Mouse (Mus musculus): ENCODE data around the gene Fgfrl1. TPM values are rescaled to one million over a fixed set of nuclear protein-coding genes. Genes with fewer than 3 reads are reported as not detected.
"Not testable (repeated sequence)": the region's sequence is repeated elsewhere in the genome, so short reads cannot be mapped to it uniquely, and the experiment has no call there.

Gene Fgfrl1
- polyA plus RNA-seq, 1 experiment from 2014 or later = 22.0 TPM

DNA sequence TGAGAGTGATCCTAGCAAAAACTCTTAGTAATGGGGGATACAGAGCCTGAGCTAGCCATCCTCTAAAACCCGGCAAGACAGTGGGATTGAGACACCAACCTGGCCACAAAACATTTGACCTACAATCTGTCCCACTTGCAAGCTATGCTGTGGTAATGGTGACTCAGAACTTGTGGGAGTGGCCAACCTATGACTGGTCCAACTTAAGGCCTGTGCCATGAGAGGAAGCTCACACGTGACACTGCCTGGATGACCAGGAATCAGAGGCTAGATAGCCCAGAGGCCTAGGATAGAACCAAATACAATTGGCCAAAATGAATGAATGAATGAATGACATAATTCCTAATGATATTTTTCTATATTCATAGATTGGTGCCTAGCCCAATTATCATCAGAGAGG, 49.7 kb downstream of the Fgfrl1 start:
- Histone ChIP-seq H3K9ac (ENCODE audit: low read length) (no peak overlapping the region), H3K36me3 (ENCODE audit: control insufficient read depth, insufficient read depth, low read length) (no peaks in the 10 kb centered on the region), H3K27ac (ENCODE audit: low read depth, low read length) (no peak overlapping the region), H3K4me3 (ENCODE audit: low read depth, low read length) (no peak overlapping the region), H3K27me3 (ENCODE audit: control insufficient read depth, insufficient read depth, low read length) (no peaks in the 10 kb centered on the region), H3K4me2 (ENCODE audit: low read depth, low read length, severe bottlenecking) (no peak overlapping the region), H3K4me1 (replicated peaks; ENCODE audit: control insufficient read depth, insufficient read depth, low read length) (no peaks in the 10 kb centered on the region), H3K9me3 (ENCODE audit: control insufficient read depth, low read length) (no peaks in the 10 kb centered on the region)
- ATAC-seq (replicated peaks; ENCODE audit: low FRiP score) (no peak), DNase-seq (ENCODE audit: low spot score) (no peak)
- WGBS = 86% methylated on average over 2 of the region's 2 CpGs

DNA sequence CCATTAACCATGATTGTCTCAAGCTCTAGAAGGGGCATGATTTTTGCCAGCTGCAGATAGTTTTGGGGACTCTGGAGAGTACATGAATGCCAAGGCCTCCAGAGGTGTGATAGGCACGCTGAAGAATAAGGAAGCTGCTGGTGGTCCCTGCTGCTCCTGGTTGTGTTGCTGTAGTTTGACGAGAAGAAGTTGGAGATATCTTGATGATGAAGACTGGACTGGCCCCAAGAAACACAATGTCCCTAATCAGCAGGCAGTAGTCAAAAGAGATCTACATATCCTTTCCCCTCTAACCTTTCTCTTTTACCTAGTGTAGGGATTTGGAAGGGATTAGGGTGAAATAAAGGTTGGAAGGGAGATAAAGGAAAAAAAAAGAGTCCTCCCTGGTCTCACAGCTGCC, 50.4 kb downstream of the Fgfrl1 start:
- Histone ChIP-seq H3K36me3 (ENCODE audit: control insufficient read depth, insufficient read depth, low read length) (no peaks in the 10 kb centered on the region), H3K9ac (ENCODE audit: low read length) (no peak overlapping the region), H3K27ac (ENCODE audit: low read depth, low read length) (no peak overlapping the region), H3K4me1 (replicated peaks; ENCODE audit: control insufficient read depth, insufficient read depth, low read length) (no peaks in the 10 kb centered on the region), H3K27me3 (ENCODE audit: control insufficient read depth, insufficient read depth, low read length) (no peaks in the 10 kb centered on the region), H3K4me2 (ENCODE audit: low read depth, low read length, severe bottlenecking) (no peak overlapping the region), H3K4me3 (ENCODE audit: low read depth, low read length) (no peak overlapping the region), H3K9me3 (ENCODE audit: control insufficient read depth, low read length) (no peaks in the 10 kb centered on the region)
- DNase-seq (ENCODE audit: low spot score) = no peak
- WGBS = 56% methylated on average over 2 of the region's 2 CpGs
- ATAC-seq (replicated peaks; ENCODE audit: low FRiP score) = no peak

DNA sequence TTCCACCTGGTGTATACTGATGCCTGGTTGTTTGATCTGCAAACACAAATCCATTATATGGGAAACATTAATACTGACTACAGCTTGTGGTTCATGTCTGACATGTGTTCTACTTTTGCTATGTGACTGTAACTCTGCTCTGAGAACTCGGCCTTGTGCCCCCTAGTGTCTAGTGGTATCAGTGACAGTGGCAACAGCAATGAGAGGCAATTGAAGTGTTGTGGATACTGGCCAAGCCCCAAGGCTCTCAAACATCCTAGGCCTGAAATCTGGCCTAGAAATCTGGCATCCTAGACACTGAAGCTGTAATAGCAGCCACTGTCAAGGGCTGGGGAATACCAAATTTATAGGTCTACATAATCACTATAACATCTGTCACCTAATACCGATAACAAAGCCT, 51.7 kb downstream of the Fgfrl1 start:
- H3K4me2 ChIP-seq (ENCODE audit: low read depth, low read length, severe bottlenecking) = no peak overlapping the region
- H3K4me3 ChIP-seq (ENCODE audit: low read depth, low read length) = no peak overlapping the region
- no peak overlapping the region for H3K9ac ChIP-seq (ENCODE audit: low read length)
- no peaks in the 10 kb centered on the region for H3K36me3 ChIP-seq (ENCODE audit: control insufficient read depth, insufficient read depth, low read length)
- H3K27me3 ChIP-seq (ENCODE audit: control insufficient read depth, insufficient read depth, low read length) = no peaks in the 10 kb centered on the region
- WGBS = 73% methylated on average over 2 of the region's 2 CpGs
- ATAC-seq (replicated peaks; ENCODE audit: low FRiP score) (no peak), DNase-seq (ENCODE audit: low spot score) (no peak)
- no peaks in the 10 kb centered on the region for H3K4me1 ChIP-seq (replicated peaks; ENCODE audit: control insufficient read depth, insufficient read depth, low read length)
- no peak overlapping the region for H3K27ac ChIP-seq (ENCODE audit: low read depth, low read length)
- no peaks in the 10 kb centered on the region for H3K9me3 ChIP-seq (ENCODE audit: control insufficient read depth, low read length)

GRCm38 (mm10) chr5:108744629-108745028, 52.4 kb downstream of the Fgfrl1 start:
- H3K9me3 ChIP-seq (ENCODE audit: control insufficient read depth, low read length) = no peaks in the 10 kb centered on the region
- 86% methylated on average over 3 of the region's 3 CpGs for WGBS
- H3K27me3 ChIP-seq (ENCODE audit: control insufficient read depth, insufficient read depth, low read length) = no peaks in the 10 kb centered on the region
- no peak overlapping the region for H3K4me3 ChIP-seq (ENCODE audit: low read depth, low read length)
- ATAC-seq (replicated peaks; ENCODE audit: low FRiP score) = no peak
- no peak overlapping the region for H3K27ac ChIP-seq (ENCODE audit: low read depth, low read length)
- DNase-seq (ENCODE audit: low spot score) = no peak
- no peak overlapping the region for H3K4me2 ChIP-seq (ENCODE audit: low read depth, low read length, severe bottlenecking)
- H3K4me1 ChIP-seq (replicated peaks; ENCODE audit: control insufficient read depth, insufficient read depth, low read length) = no peaks in the 10 kb centered on the region
- no peaks in the 10 kb centered on the region for H3K36me3 ChIP-seq (ENCODE audit: control insufficient read depth, insufficient read depth, low read length)
- H3K9ac ChIP-seq (ENCODE audit: low read length) = no peak overlapping the region

DNA sequence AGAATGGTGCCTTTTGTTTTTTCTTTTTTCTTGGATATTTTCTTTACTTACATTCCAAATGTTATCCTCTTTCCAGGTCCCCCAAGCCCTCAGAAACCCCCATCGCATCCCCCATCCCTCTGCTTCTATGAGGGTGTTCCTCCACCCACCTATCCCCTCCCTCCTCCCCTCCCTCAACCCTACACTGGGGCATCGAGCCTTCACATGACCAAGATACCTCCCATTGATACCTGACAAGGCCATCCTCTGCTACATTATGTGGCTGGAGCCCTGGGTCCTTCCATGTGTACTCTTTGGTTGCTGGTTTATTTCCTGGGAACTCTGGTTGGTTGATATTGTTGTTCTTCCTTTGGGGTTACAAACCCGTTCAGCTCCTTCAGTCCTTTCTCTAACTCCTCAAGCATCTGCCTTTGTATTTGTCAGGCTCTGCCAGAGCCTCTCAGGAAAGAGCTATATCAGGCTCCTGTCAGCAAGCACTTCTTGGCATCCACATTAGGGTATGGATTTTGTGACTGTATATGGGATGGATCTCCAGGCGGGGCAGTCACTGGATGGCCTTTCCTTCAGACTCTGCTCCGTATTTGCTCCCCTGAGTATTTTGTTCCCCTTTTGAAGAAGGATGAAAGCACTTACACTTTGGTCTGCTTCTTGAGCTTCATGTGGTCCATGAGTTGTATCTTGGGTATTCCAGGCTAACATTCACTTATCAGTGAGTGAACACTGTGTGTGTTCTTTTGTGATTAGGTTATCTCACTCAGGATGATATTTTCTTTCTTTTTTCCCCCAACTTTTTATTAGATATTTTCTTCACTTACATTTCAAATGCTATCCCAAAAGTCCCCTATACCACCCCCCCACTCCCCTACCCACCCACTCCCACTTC, 58.4 kb downstream of the Fgfrl1 start:
- H3K27me3 ChIP-seq (ENCODE audit: control insufficient read depth, insufficient read depth, low read length) = no peaks in the 10 kb centered on the region
- H3K9ac ChIP-seq (ENCODE audit: low read length) = no peak overlapping the region
- H3K4me1 ChIP-seq (replicated peaks; ENCODE audit: control insufficient read depth, insufficient read depth, low read length) = no peaks in the 10 kb centered on the region
- ATAC-seq (replicated peaks; ENCODE audit: low FRiP score) = no peak
- H3K4me2 ChIP-seq (ENCODE audit: low read depth, low read length, severe bottlenecking) = no peak overlapping the region
- no peak for DNase-seq (ENCODE audit: low spot score)
- H3K4me3 ChIP-seq (ENCODE audit: low read depth, low read length) = no peak overlapping the region
- WGBS = 81% methylated on average over 5 of the region's 5 CpGs
- H3K9me3 ChIP-seq (ENCODE audit: control insufficient read depth, low read length) = no peaks in the 10 kb centered on the region
- H3K27ac ChIP-seq (ENCODE audit: low read depth, low read length) = no peak overlapping the region
- H3K36me3 ChIP-seq (ENCODE audit: control insufficient read depth, insufficient read depth, low read length) = no peaks in the 10 kb centered on the region

DNA sequence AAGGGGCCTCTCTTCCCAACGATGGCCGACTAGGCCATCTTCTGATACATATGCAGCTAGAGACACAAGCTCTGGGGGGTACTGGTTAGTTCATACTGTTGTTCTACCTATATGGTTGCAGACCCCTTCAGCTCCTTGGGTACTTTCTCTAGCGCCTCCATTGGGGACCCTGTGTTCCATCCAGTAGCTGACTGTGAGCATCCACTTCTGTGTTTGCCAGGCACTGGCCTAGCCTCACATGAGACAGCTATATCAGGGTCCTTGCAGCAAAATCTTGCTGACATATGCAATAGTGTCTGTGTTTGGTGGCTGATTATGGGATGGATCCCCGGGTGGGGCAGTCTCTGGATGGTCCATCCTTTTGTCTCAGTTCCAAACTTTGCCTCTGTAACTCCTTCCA, 59.1 kb downstream of the Fgfrl1 start:
- not testable (repeated sequence) for H3K4me3 ChIP-seq (ENCODE audit: low read depth, low read length)
- 89% methylated on average over 4 of the region's 4 CpGs for WGBS

More for the DNA sequence above, 59.1 kb downstream of the Fgfrl1 start:
- not testable (repeated sequence) for H3K9ac ChIP-seq (ENCODE audit: low read length); H3K4me2 ChIP-seq (ENCODE audit: low read depth, low read length, severe bottlenecking); DNase-seq (ENCODE audit: low spot score); H3K27ac ChIP-seq (ENCODE audit: low read depth, low read length); ATAC-seq (replicated peaks; ENCODE audit: low FRiP score); H3K27me3 ChIP-seq (ENCODE audit: control insufficient read depth, insufficient read depth, low read length); H3K4me1 ChIP-seq (replicated peaks; ENCODE audit: control insufficient read depth, insufficient read depth, low read length); H3K9me3 ChIP-seq (ENCODE audit: control insufficient read depth, low read length); H3K36me3 ChIP-seq (ENCODE audit: control insufficient read depth, insufficient read depth, low read length)

Other genes with a start within 250 kb of the Fgfrl1 start
- 0.13 and 0.16 TPM in 2 replicates for gene Mfsd7a, start 243.5 kb upstream of the Fgfrl1 start, polyA plus RNA-seq (2014; fragmentation: Nextera tagmentation; extraction: Ambion mirVana)
- 30.4 and 32.9 TPM in 2 replicates for gene Pcgf3, start 231.2 kb upstream of the Fgfrl1 start, polyA plus RNA-seq (2014; fragmentation: Nextera tagmentation; extraction: Ambion mirVana)
- gene Cplx1, start 142.4 kb upstream of the Fgfrl1 start, polyA plus RNA-seq (2014; fragmentation: Nextera tagmentation; extraction: Ambion mirVana) = 5.3 and 5.7 TPM in 2 replicates
- gene Gak, start 62.6 kb upstream of the Fgfrl1 start, polyA plus RNA-seq (2014; fragmentation: Nextera tagmentation; extraction: Ambion mirVana) = 51.2 and 57.1 TPM in 2 replicates
- 19.4 and 22.2 TPM in 2 replicates for gene Tmem175, start 62.6 kb upstream of the Fgfrl1 start, polyA plus RNA-seq (2014; fragmentation: Nextera tagmentation; extraction: Ambion mirVana)
- gene Idua, start 32.1 kb upstream of the Fgfrl1 start, polyA plus RNA-seq (2014; fragmentation: Nextera tagmentation; extraction: Ambion mirVana) = 11.5 and 11.6 TPM in 2 replicates
- gene Dgkq, start 22.7 kb upstream of the Fgfrl1 start, polyA plus RNA-seq (2014; fragmentation: Nextera tagmentation; extraction: Ambion mirVana) = 13.6 and 13.9 TPM in 2 replicates
- gene Slc26a1, start 16.8 kb upstream of the Fgfrl1 start, polyA plus RNA-seq (2014; fragmentation: Nextera tagmentation; extraction: Ambion mirVana) = 1.1 and 1.5 TPM in 2 replicates
- 0.95 and 2.2 TPM in 2 replicates for gene Rnf212, start 82.6 kb downstream of the Fgfrl1 start, polyA plus RNA-seq (2014; fragmentation: Nextera tagmentation; extraction: Ambion mirVana)
- gene Tmed11, start 103.0 kb downstream of the Fgfrl1 start, polyA plus RNA-seq (2014; fragmentation: Nextera tagmentation; extraction: Ambion mirVana) = not detected in 2 replicates
- gene Vmn2r8, start 116.5 kb downstream of the Fgfrl1 start, polyA plus RNA-seq (2014; fragmentation: Nextera tagmentation; extraction: Ambion mirVana) = not detected in 2 replicates
- not detected in 2 replicates for gene Vmn2r9, start 160.2 kb downstream of the Fgfrl1 start, polyA plus RNA-seq (2014; fragmentation: Nextera tagmentation; extraction: Ambion mirVana)